Mouse (Mus musculus) gastrocnemius, postnatal 4 days (tissue): ENCODE results near the gene Por. TPM values are rescaled to one million over a fixed set of nuclear protein-coding genes. Genes with fewer than 3 reads are reported as not detected.

Experiments used
- DNase-seq, 2 experiments: peaks; one replicate each; pipeline ENCODE4 v3.0.0; 2021 to 2022; ENCODE audit warnings: low spot score in 2 of 2, mixed read lengths in 2 of 2
- total RNA-seq, 2 experiments: library from RNA; stranded (reverse); gene quantifications; 2 replicates each; pipeline ENCODE4 v1.2.3; 2021

Gene Por
- total RNA-seq, 2 experiments from 2014 or later = 39.2 to 41.9 TPM

- DNase-seq = no peak
Observed at GRCm38 (mm10) chr5:135724536-135725322, 54.9 kb downstream of the Por start.

GRCm38 (mm10) chr5:135725391-135725841 is 55.6 kb downstream of the Por start:
- DNase-seq = peak in 1 of 2 experiments; percentile 41

GRCm38 (mm10) chr5:135725991-135726390 is 56.2 kb downstream of the Por start:
- DNase-seq = no peak

- no peak for DNase-seq
Observed at GRCm38 (mm10) chr5:135726641-135727346, 57.0 kb downstream of the Por start.

GRCm38 (mm10) chr5:135727871-135728270 is 58.0 kb downstream of the Por start:
- DNase-seq = no peak

GRCm38 (mm10) chr5:135728361-135728760 is 58.5 kb downstream of the Por start:
- DNase-seq = no peak

GRCm38 (mm10) chr5:135729351-135729750 is 59.5 kb downstream of the Por start:
- no peak for DNase-seq

GRCm38 (mm10) chr5:135730278-135730677 is 60.4 kb downstream of the Por start:
- DNase-seq = no peak

GRCm38 (mm10) chr5:135730916-135731315 is 61.1 kb downstream of the Por start:
- DNase-seq = no peak

GRCm38 (mm10) chr5:135731322-135731721 is 61.5 kb downstream of the Por start:
- no peak for DNase-seq

GRCm38 (mm10) chr5:135733071-135733470 is 63.2 kb downstream of the Por start:
- no peak for DNase-seq

- no peak for DNase-seq
Observed at GRCm38 (mm10) chr5:135734057-135734680, 64.3 kb downstream of the Por start.

GRCm38 (mm10) chr5:135735741-135736140 is 65.9 kb downstream of the Por start:
- DNase-seq = no peak

- no peak for DNase-seq
Observed at GRCm38 (mm10) chr5:135736544-135736943, 66.7 kb downstream of the Por start.

GRCm38 (mm10) chr5:135737154-135737553 is 67.3 kb downstream of the Por start:
- DNase-seq = no peak

- DNase-seq = no peak
Observed at GRCm38 (mm10) chr5:135738266-135738665, 68.4 kb downstream of the Por start.

- no peak for DNase-seq
Observed at GRCm38 (mm10) chr5:135742156-135742555, 72.3 kb downstream of the Por start.

- DNase-seq = no peak
Observed at GRCm38 (mm10) chr5:135742941-135743740, 73.3 kb downstream of the Por start.

- DNase-seq = peak; percentile 93 to 95
Observed at GRCm38 (mm10) chr5:135743741-135744609, 74.1 kb downstream of the Por start, which contains the start of gene Tmem120a. Tmem120a (minus strand) TSS chr5:135744448.

- no peak for DNase-seq
Observed at GRCm38 (mm10) chr5:135744742-135745141, 74.9 kb downstream of the Por start.
